Mouse (Mus musculus): ENCODE data around the gene Cul4b. TPM values are rescaled to one million over a fixed set of nuclear protein-coding genes. Genes with fewer than 3 reads are reported as not detected.

Cul4b gene
- 15.6 and 18.7 TPM in 2 replicates for polyA plus RNA-seq (2015; fragmentation: Nextera tagmentation; extraction: Ambion mirVana)

GRCm38 (mm10) chrX:38576078-38576477 lies at the start of gene Cul4b:
Cul4b (minus strand) TSS chrX:38576196.
- no peaks in the 10 kb centered on the region for H3K4me1 ChIP-seq
- H3K27ac ChIP-seq (replicated peaks): no peak within 1 kb of the TSS
- no peaks in the 10 kb centered on the region for H3K27me3 ChIP-seq (replicated peaks)
- no peaks in the 10 kb centered on the region for H3K36me3 ChIP-seq
- no peak within 1 kb of the TSS for H3K4me2 ChIP-seq
- no peak within 1 kb of the TSS for H3K9ac ChIP-seq (replicated peaks)
- ATAC-seq (ENCODE audit: low FRiP score): no peak
- WGBS: 90% methylated on average over 15 of the region's 15 CpGs
- no peak within 1 kb of the TSS for H3K4me3 ChIP-seq (replicated peaks)
- no peaks in the 10 kb centered on the region for H3K9me3 ChIP-seq (replicated peaks)

- H3K4me2 ChIP-seq: peak overlapping the region; percentile 56
- H3K9ac ChIP-seq (replicated peaks): peak overlapping the region; percentile 59
- no peaks in the 10 kb centered on the region for H3K4me1 ChIP-seq
- H3K4me3 ChIP-seq (replicated peaks): peak overlapping the region; percentile 51
- H3K9me3 ChIP-seq (replicated peaks): no peaks in the 10 kb centered on the region
- H3K36me3 ChIP-seq: no peaks in the 10 kb centered on the region
- WGBS: 17% methylated on average over 3 of the region's 3 CpGs
- H3K27ac ChIP-seq (replicated peaks): peak overlapping the region; percentile 84
- peak; percentile 87 for ATAC-seq (ENCODE audit: low FRiP score)
- H3K27me3 ChIP-seq (replicated peaks): no peaks in the 10 kb centered on the region
These were observed 25.0 kb upstream of the Cul4b start for GRCm38 (mm10) chrX:38600995-38601369.

- WGBS: 18% methylated on average over 26 of the region's 26 CpGs
- Histone ChIP-seq H3K4me2 (peak within 1 kb of the TSS; percentile 56), H3K4me1 (no peaks in the 10 kb centered on the region), H3K27me3 (replicated peaks) (no peaks in the 10 kb centered on the region), H3K9ac (replicated peaks) (peak within 1 kb of the TSS; percentile 59), H3K36me3 (no peaks in the 10 kb centered on the region), H3K4me3 (replicated peaks) (peak within 1 kb of the TSS; percentile 51), H3K9me3 (replicated peaks) (no peaks in the 10 kb centered on the region), H3K27ac (replicated peaks) (peak within 1 kb of the TSS; percentile 84)
- peak; percentile 95 for ATAC-seq (ENCODE audit: low FRiP score)
These were observed 24.4 kb upstream of the Cul4b start, which contains the start of gene Mcts1 for GRCm38 (mm10) chrX:38600177-38600994. Mcts1 (plus strand) TSS chrX:38600578.

- no peak for ATAC-seq (ENCODE audit: low FRiP score)
- no peak overlapping the region for H3K4me2 ChIP-seq
- no peak overlapping the region for H3K4me3 ChIP-seq (replicated peaks)
- no peak overlapping the region for H3K27ac ChIP-seq (replicated peaks)
- H3K9me3 ChIP-seq (replicated peaks): no peaks in the 10 kb centered on the region
- no peaks in the 10 kb centered on the region for H3K4me1 ChIP-seq
- H3K9ac ChIP-seq (replicated peaks): no peak overlapping the region
- 52% methylated on average over 5 of the region's 5 CpGs for WGBS
- H3K27me3 ChIP-seq (replicated peaks): no peaks in the 10 kb centered on the region
- H3K36me3 ChIP-seq: no peaks in the 10 kb centered on the region
These were observed 17.3 kb upstream of the Cul4b start for GRCm38 (mm10) chrX:38593180-38593889.

DNA sequence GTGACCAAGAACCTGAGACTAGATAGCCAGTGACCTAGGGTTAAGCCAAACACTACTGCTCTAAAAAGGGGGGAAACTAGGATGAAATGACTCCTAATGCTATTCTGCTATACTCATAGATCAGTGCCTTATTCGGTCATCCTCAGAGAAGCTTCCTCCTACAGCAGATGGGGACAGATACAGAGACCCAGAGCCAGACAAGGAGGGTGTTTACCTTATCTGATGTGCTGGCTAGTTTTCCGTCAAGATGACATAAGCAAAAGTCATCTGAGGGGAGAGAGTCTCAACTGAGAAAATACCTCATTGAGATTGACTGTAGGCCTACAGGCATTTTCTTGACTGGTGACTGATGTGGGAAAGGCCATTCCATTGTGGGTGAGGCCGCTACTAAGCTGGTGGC lies 15.8 kb upstream of the Cul4b start:
- WGBS: 90% methylated on average over 3 of the region's 3 CpGs
- H3K4me2 ChIP-seq: no peak overlapping the region
- no peak for ATAC-seq (ENCODE audit: low FRiP score)
- H3K27me3 ChIP-seq (replicated peaks): no peaks in the 10 kb centered on the region
- no peak overlapping the region for H3K27ac ChIP-seq (replicated peaks)
- H3K4me1 ChIP-seq: no peaks in the 10 kb centered on the region
- no peak overlapping the region for H3K9ac ChIP-seq (replicated peaks)
- H3K4me3 ChIP-seq (replicated peaks): no peak overlapping the region
- no peaks in the 10 kb centered on the region for H3K36me3 ChIP-seq
- no peaks in the 10 kb centered on the region for H3K9me3 ChIP-seq (replicated peaks)

DNA sequence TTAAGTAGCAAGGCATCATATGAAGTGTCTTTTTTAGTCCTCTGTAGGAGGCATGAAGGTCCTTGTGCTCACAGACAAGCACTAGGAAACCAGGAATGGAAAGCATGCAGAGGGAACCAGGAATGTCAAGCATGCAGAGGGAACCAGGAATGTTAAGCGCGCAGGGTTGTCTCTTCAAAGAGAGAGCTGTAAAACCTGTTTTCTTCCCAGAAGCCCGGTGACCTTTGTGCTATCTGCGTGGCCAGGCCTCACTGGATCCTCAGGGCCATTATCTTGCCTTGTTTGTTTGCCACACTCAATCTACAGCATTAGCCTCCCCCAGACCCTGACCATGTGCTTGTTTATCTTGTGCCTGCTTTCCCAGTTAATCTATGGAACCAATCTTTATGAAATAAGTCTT lies 13.8 kb upstream of the Cul4b start:
- WGBS: 38% methylated on average over 4 of the region's 4 CpGs
- no peak overlapping the region for H3K4me3 ChIP-seq (replicated peaks)
- no peak for ATAC-seq (ENCODE audit: low FRiP score)
- H3K4me1 ChIP-seq: no peaks in the 10 kb centered on the region
- H3K27ac ChIP-seq (replicated peaks): no peak overlapping the region
- no peaks in the 10 kb centered on the region for H3K27me3 ChIP-seq (replicated peaks)
- H3K9me3 ChIP-seq (replicated peaks): no peaks in the 10 kb centered on the region
- H3K36me3 ChIP-seq: no peaks in the 10 kb centered on the region
- H3K4me2 ChIP-seq: no peak overlapping the region
- H3K9ac ChIP-seq (replicated peaks): no peak overlapping the region

DNA sequence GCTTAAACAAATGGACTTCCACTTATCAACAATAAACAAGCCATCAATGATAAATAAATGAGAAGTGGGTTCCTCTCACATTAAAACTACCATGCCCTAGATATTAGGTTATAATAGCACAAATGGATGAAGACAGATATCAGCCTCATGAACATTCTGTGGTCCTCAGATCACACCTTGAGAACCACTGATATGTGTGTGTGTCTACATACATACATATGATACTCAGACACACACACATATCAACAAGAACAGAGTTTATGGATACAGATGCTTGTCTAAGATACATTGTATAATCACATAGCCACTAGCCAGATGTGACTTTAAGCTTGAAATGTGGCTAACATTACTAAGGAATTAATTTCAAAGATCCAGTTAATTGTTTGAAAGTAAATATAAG lies 7.3 kb upstream of the Cul4b start:
- Histone ChIP-seq H3K9me3 (replicated peaks) (no peaks in the 10 kb centered on the region), H3K27me3 (replicated peaks) (no peaks in the 10 kb centered on the region), H3K36me3 (no peaks in the 10 kb centered on the region), H3K9ac (replicated peaks) (no peak overlapping the region), H3K4me2 (no peak overlapping the region), H3K27ac (replicated peaks) (no peak overlapping the region), H3K4me3 (replicated peaks) (no peak overlapping the region), H3K4me1 (no peaks in the 10 kb centered on the region)
- no peak for ATAC-seq (ENCODE audit: low FRiP score)

DNA sequence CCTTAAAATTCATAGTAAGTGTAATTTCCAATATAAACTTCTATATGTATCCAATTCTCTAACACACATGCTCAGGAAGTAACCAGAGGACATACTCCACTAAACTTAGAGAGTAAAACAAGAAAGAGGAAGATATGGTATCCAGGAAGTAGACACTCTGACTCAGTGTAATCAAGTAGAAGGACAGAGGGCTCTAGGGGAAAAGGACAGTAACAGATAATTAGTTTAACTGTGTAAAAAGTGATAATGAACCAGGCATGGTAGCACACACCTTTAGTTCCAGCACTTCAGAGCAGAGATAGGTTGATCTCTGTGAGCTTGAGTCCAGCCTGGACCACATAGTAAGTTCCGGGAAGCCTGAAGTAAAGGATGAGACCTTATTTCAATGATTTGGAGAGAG lies 5.1 kb upstream of the Cul4b start:
- H3K27ac ChIP-seq (replicated peaks): no peak overlapping the region
- no peak overlapping the region for H3K4me3 ChIP-seq (replicated peaks)
- H3K9me3 ChIP-seq (replicated peaks): no peaks in the 10 kb centered on the region
- ATAC-seq (ENCODE audit: low FRiP score): no peak
- no peaks in the 10 kb centered on the region for H3K36me3 ChIP-seq
- no peaks in the 10 kb centered on the region for H3K27me3 ChIP-seq (replicated peaks)
- no peak overlapping the region for H3K4me2 ChIP-seq
- WGBS: 95% methylated on average over 1 of the region's 1 CpGs
- H3K9ac ChIP-seq (replicated peaks): no peak overlapping the region
- H3K4me1 ChIP-seq: no peaks in the 10 kb centered on the region

GRCm38 (mm10) chrX:38566521-38567205 lies 9.3 kb downstream of the Cul4b start:
- Histone ChIP-seq H3K27me3 (replicated peaks) (no peaks in the 10 kb centered on the region), H3K36me3 (no peaks in the 10 kb centered on the region), H3K4me3 (replicated peaks) (no peak overlapping the region), H3K27ac (replicated peaks) (no peak overlapping the region), H3K9ac (replicated peaks) (no peak overlapping the region), H3K4me2 (no peak overlapping the region), H3K4me1 (0 out of 2 replicates have a peak, but pooled peaks cover 2% of the 10 kb centered on the region), H3K9me3 (replicated peaks) (no peaks in the 10 kb centered on the region)
- WGBS: 67% methylated on average over 6 of the region's 6 CpGs
- no peak for ATAC-seq (ENCODE audit: low FRiP score)

DNA sequence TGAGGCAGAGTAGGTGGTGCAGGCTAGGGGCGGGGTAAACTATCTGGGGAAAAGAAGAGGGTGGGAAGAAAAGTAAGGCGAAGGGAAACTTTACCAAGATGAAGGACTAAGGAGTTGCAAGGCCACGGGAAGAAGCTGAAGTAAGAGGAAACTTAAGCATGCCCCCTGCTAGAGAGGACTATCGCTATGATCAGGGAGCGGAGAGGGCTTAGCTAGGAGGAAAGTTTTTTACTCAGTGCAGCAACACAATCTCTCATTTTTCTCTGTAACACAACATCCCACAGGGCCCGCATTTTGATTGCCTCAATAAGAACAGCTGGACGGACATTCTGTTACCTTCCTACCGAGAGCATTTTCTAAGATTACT lies 10.8 kb downstream of the Cul4b start:
- Histone ChIP-seq H3K27me3 (replicated peaks) (no peaks in the 10 kb centered on the region), H3K36me3 (no peaks in the 10 kb centered on the region), H3K27ac (replicated peaks) (peak overlapping the region; percentile 95), H3K4me1 (0 out of 2 replicates have a peak, but pooled peaks cover 2% of the 10 kb centered on the region), H3K9ac (replicated peaks) (peak overlapping the region; percentile 60; the same call in 1 of the 2 replicates), H3K9me3 (replicated peaks) (no peaks in the 10 kb centered on the region), H3K4me2 (peak overlapping the region; percentile 52), H3K4me3 (replicated peaks) (peak overlapping the region; percentile 57)
- 20% methylated on average over 8 of the region's 8 CpGs for WGBS
- no peak for ATAC-seq (ENCODE audit: low FRiP score)

DNA sequence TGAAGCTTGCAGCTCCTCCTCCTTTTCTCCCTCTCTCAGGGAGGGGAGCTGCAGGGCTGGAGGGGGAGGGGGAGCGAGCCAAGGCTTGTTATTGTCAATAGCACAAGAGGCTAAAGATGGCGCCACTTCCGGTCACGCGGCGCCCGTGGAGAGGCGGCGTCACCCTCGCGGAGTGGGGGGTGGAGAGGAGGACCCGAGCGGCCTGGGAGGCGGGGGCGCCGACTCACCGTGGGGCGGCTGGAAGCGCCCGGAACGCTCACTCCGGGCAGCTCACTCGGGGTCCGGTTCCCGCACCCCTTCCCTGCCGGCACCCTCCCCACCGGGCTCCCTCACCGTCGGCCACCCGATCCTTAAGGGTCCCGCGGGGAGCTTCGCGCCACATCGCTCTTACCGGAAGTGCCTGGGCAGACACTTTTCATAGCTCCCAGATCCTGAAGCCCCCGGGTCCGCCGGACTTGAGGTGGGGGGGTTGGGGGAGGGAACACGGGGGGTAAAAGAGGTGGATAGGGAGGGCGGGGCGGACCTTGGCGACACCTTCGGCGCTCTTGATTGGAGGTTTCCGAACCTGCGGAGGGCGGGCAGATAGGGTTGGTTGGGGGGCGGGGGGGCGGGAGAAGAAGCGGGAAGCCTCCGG lies 11.3 kb downstream of the Cul4b start:
- Histone ChIP-seq H3K4me3 (replicated peaks) (peak overlapping the region; percentile 57), H3K4me2 (peak overlapping the region; percentile 64), H3K9me3 (replicated peaks) (no peaks in the 10 kb centered on the region), H3K4me1 (0 out of 2 replicates have a peak, but pooled peaks cover 2% of the 10 kb centered on the region), H3K27me3 (replicated peaks) (no peaks in the 10 kb centered on the region), H3K27ac (replicated peaks) (peak overlapping the region; percentile 95), H3K9ac (replicated peaks) (peak overlapping the region; percentile 60), H3K36me3 (no peaks in the 10 kb centered on the region)
- ATAC-seq (ENCODE audit: low FRiP score): peak; percentile 97
- 17% methylated on average over 47 of the region's 52 CpGs for WGBS

Measured in neural tube, embryonic 15.5 days (tissue).